Mouse (Mus musculus): ENCODE results near the gene Ranbp17.

DNA sequence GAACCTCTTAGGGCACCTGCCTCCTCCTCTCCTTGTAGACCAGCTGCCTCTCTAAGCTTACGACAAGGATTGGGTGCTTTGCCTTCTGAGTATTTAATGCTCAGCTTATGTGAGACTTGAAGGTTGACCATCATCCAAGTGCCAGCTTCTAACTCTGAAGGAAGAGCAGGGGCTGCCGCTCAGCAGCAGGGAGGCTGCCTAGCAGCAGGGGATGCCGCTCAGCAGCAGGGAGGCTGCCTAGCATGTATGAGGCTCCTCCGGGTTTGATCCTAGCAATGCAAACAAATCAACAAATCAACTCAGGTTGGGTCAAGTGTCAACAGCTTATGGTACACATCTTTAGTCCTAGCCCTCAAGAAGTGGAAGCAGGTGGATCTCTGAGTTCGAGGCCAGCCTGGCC is 281.5 kb downstream of the Ranbp17 start:
- no peak for TF ChIP-seq POLR2A (IDR thresholded peaks at IDR 0.05; ENCODE audit: low read depth, low read length)
- TF ChIP-seq CTCF (IDR thresholded peaks at IDR 0.05; ENCODE audit: borderline replicate concordance, insufficient read depth, low read length), result no peak
